Mouse (Mus musculus) layer of hippocampus, adult 11-12 months (tissue): ENCODE measurements around the gene Phc2.

ENCODE experiments used
- DNase-seq: peaks from one replicate; pipeline ENCODE4 v3.0.0; 2022; ENCODE audit warnings: low spot score

Phc2 gene

GRCm38 (mm10) chr4:128784950-128785631, 130.6 kb downstream of the Phc2 start:
- no peak for DNase-seq

- no peak for DNase-seq
Observed at GRCm38 (mm10) chr4:128785921-128786654, 131.6 kb downstream of the Phc2 start.

DNA sequence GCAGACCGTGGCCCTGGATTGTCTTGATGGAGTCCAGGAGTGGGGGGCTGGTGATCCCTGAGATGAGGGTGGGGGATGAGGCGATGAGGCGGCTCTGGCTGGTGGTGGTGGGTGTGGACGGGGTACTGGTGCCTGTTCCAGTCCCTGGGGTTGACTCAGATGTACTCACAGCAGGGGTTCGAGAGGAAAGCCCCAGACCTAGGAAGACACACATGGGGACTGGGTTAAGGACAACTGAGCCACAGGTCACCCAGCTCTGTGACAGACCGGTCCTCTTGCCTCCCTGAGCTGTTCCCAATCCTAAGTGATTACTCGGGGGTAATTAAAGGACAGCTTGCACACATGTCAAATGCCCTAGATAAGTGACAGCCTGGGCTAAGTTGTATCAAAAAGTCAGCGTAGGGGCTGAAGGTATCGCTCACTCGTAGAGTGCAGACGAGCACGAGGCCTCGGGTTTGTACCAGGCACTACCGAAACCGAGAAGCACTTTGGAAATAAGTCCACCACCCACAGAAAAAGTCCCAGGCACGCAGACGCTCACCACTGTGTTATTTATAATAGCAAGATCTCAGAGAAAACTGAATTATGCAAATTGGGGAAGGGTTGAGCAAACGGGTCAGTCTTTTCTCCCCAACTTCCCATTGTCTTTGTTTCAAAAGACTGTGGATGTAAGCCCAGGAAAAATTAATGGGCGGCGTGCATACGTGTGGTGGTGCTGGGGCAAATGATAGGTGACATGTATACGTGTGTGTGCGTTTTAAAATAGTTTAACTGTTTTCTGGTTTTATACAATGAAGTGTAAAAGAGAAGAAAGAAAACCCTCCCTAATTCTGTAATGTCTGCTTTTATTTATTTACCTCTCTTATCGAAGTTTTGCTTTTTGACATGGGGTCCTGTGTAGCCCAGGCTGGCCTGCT, 132.8 kb downstream of the Phc2 start:
- no peak for DNase-seq

GRCm38 (mm10) chr4:128788108-128788507, 133.6 kb downstream of the Phc2 start:
- DNase-seq: no peak

- no peak for DNase-seq
Observed at GRCm38 (mm10) chr4:128789646-128790045, 135.1 kb downstream of the Phc2 start.

DNA sequence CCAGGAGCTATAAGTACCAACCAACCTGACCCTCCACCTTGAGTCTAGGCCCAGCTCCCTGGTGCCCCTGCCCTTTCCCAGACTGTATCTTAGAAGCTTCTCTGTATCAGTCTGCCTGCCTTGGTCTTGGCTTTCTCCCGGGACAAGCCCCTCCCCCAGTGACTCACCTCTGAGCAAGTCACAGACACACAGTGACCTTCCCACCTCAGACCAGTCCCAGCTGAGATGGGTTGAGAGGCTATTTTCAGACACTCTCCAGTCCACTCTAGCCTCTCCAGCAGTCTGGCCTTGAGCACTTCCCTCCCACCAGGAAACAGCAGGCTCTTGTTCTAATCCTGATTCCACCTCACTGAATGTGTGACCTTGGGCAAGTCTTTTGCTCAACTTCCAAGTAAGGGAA, 139.2 kb downstream of the Phc2 start:
- no peak for DNase-seq

DNA sequence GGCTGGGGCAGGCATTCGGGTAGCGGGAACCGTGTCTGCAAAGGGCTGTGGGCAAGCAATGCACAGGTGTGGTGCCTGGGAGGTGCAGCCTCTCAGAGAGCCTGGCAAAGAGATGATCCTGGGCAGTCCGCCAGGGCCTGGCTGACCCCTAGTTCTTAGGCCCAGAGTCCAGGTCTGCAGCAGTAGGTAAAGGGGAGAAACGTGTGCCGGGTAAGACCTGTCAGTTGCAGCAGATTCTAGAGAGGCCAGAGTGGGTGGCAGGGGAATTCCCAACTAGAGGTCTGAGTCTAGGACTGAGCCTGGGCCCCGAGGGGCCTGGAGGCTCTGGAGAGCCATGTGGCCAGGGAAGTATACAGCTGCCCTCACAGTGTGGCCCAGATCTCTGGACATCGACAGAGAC, 139.7 kb downstream of the Phc2 start:
- DNase-seq: no peak

DNA sequence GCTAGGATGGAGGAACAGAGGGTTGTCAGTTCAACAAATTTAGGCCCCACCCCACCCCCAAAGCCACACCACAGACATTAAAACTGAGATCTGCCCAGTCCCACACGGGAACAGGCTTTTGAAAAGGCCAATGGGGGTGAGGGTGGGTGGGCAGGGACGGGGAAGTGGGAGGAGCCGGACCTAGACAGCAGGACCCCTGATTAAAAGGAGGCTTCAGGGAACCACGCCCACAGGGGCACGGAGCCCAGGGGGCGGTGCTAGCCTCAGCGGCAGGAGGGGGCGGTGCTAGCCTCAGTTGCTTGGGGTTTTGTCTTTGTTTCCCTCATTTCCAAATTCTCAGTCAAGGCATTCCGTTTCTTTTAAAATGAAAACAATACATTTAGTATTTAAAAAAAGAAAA, 141.1 kb downstream of the Phc2 start:
- no peak for DNase-seq

GRCm38 (mm10) chr4:128796788-128797187, 142.3 kb downstream of the Phc2 start:
- no peak for DNase-seq

DNA sequence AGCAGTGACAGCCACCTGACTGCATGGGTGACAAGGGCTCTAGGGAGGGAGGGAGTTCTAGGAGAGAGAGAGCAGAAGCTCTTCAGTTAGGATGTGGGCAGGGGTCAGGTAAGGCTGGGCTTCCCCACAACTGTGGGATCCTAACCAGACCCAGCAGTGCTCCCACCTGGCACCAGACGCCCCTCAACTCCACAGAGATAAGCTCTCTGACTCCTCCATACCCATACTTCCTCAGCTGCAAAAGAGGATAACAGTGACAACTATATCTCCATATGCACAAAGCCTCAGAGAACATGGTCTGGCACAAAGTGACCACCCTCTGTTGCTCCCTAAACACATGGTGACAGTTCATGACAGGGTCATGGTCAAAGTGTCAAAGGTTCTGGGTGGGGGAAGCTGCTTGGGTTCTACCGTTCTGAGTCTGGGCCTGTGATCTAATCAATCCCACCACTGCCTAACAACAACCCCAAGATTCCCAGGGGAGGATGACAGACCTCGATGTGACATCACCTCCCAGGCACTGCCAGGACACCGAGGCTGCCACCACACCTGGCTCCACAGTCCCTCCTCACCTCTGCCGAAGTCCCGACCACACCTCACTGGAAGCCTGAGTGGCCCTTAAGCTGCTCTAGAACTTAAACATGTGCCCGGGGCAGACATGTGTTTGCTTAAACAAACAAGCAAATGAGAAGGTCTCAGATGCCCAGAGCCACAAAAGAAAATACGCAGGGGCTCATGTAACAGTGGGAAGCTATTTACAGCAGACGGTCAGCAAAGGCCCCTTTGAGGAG, 147.4 kb downstream of the Phc2 start:
- no peak for DNase-seq
